Mouse (Mus musculus): Measurements from ENCODE around the gene Mbd5. TPM values are rescaled to one million over a fixed set of nuclear protein-coding genes. Genes with fewer than 3 reads are reported as not detected.
A peak's percentile ranks its signal among the peaks of the same experiment; 100 is the strongest.

The Mbd5 gene
- total and polyA plus RNA-seq, 2 experiments = 2.4 to 10.3 TPM

- Histone ChIP-seq H3K27ac (replicated peaks; ENCODE audit: insufficient read depth, low read depth, low read length) (no peak overlapping the region), H3K4me3 (ENCODE audit: insufficient read depth, low read depth, low read length) (no peak overlapping the region), H3K36me3 (ENCODE audit: control insufficient read depth, insufficient read depth, low read length) (no peaks in the 10 kb centered on the region), H3K9ac (ENCODE audit: low read depth, low read length) (no peak overlapping the region), H3K4me1 (ENCODE audit: control insufficient read depth, insufficient read depth, low read length) (peaks cover 2% of the 10 kb centered on the region; the same call in 1 of the 2 replicates), H3K27me3 (ENCODE audit: control insufficient read depth, insufficient read depth, low read length) (no peaks in the 10 kb centered on the region), H3K79me2 (ENCODE audit: control insufficient read depth, insufficient read depth, low read length) (no peaks in the 10 kb centered on the region)
- no peak for DNase-seq (ENCODE audit: extremely low read depth, low read depth, low spot score)
- TF ChIP-seq POLR2A (IDR thresholded peaks at IDR 0.05; ENCODE audit: extremely low read depth, insufficient read depth, low read length) = no peak
- no peak for TF ChIP-seq CTCF (IDR thresholded peaks at IDR 0.05; ENCODE audit: low read depth, low read length)
- WGBS = 92% methylated on average over 4 of the region's 4 CpGs
These were observed 401.5 kb downstream of the Mbd5 start for GRCm38 (mm10) chr2:49350852-49351251.

GRCm38 (mm10) chr2:49354066-49354465 lies 404.8 kb downstream of the Mbd5 start:
- WGBS = 91% methylated on average over 1 of the region's 1 CpGs
- Histone ChIP-seq H3K4me1 (ENCODE audit: control insufficient read depth, insufficient read depth, low read length) (peaks cover 2% of the 10 kb centered on the region; the same call in 1 of the 2 replicates), H3K4me3 (ENCODE audit: insufficient read depth, low read depth, low read length) (no peak overlapping the region), H3K27ac (replicated peaks; ENCODE audit: insufficient read depth, low read depth, low read length) (no peak overlapping the region), H3K9ac (ENCODE audit: low read depth, low read length) (no peak overlapping the region), H3K79me2 (ENCODE audit: control insufficient read depth, insufficient read depth, low read length) (no peaks in the 10 kb centered on the region), H3K27me3 (ENCODE audit: control insufficient read depth, insufficient read depth, low read length) (no peaks in the 10 kb centered on the region), H3K36me3 (ENCODE audit: control insufficient read depth, insufficient read depth, low read length) (no peaks in the 10 kb centered on the region)
- no peak for DNase-seq (ENCODE audit: extremely low read depth, low read depth, low spot score)
- TF ChIP-seq POLR2A (IDR thresholded peaks at IDR 0.05; ENCODE audit: extremely low read depth, insufficient read depth, low read length) = no peak
- no peak for TF ChIP-seq CTCF (IDR thresholded peaks at IDR 0.05; ENCODE audit: low read depth, low read length)

GRCm38 (mm10) chr2:49355867-49356266 lies 406.6 kb downstream of the Mbd5 start:
- H3K4me3 ChIP-seq (ENCODE audit: insufficient read depth, low read depth, low read length) = no peak overlapping the region
- no peak for TF ChIP-seq CTCF (IDR thresholded peaks at IDR 0.05; ENCODE audit: low read depth, low read length)
- no peak for TF ChIP-seq POLR2A (IDR thresholded peaks at IDR 0.05; ENCODE audit: extremely low read depth, insufficient read depth, low read length)
- no peaks in the 10 kb centered on the region for H3K36me3 ChIP-seq (ENCODE audit: control insufficient read depth, insufficient read depth, low read length)
- H3K9ac ChIP-seq (ENCODE audit: low read depth, low read length) = no peak overlapping the region
- H3K27ac ChIP-seq (replicated peaks; ENCODE audit: insufficient read depth, low read depth, low read length) = no peak overlapping the region
- H3K4me1 ChIP-seq (ENCODE audit: control insufficient read depth, insufficient read depth, low read length) = no peaks in the 10 kb centered on the region
- WGBS = 86% methylated on average over 8 of the region's 8 CpGs
- H3K79me2 ChIP-seq (ENCODE audit: control insufficient read depth, insufficient read depth, low read length) = no peaks in the 10 kb centered on the region
- H3K27me3 ChIP-seq (ENCODE audit: control insufficient read depth, insufficient read depth, low read length) = no peaks in the 10 kb centered on the region
- DNase-seq (ENCODE audit: extremely low read depth, low read depth, low spot score) = no peak

- Histone ChIP-seq H3K79me2 (ENCODE audit: control insufficient read depth, insufficient read depth, low read length) (no peaks in the 10 kb centered on the region), H3K4me3 (ENCODE audit: insufficient read depth, low read depth, low read length) (no peak overlapping the region), H3K36me3 (ENCODE audit: control insufficient read depth, insufficient read depth, low read length) (no peaks in the 10 kb centered on the region), H3K27me3 (ENCODE audit: control insufficient read depth, insufficient read depth, low read length) (no peaks in the 10 kb centered on the region), H3K27ac (replicated peaks; ENCODE audit: insufficient read depth, low read depth, low read length) (no peak overlapping the region), H3K4me1 (ENCODE audit: control insufficient read depth, insufficient read depth, low read length) (no peaks in the 10 kb centered on the region), H3K9ac (ENCODE audit: low read depth, low read length) (no peak overlapping the region)
- no peak for DNase-seq (ENCODE audit: extremely low read depth, low read depth, low spot score)
- TF ChIP-seq CTCF (IDR thresholded peaks at IDR 0.05; ENCODE audit: low read depth, low read length) (no peak), POLR2A (IDR thresholded peaks at IDR 0.05; ENCODE audit: extremely low read depth, insufficient read depth, low read length) (no peak)
- 78% methylated on average over 7 of the region's 7 CpGs for WGBS
These were observed 409.0 kb downstream of the Mbd5 start for GRCm38 (mm10) chr2:49358128-49358814.

GRCm38 (mm10) chr2:49358839-49359520 lies 409.7 kb downstream of the Mbd5 start:
- H3K4me3 ChIP-seq (ENCODE audit: insufficient read depth, low read depth, low read length) = no peak overlapping the region
- no peaks in the 10 kb centered on the region for H3K4me1 ChIP-seq (ENCODE audit: control insufficient read depth, insufficient read depth, low read length)
- H3K27ac ChIP-seq (replicated peaks; ENCODE audit: insufficient read depth, low read depth, low read length) = no peak overlapping the region
- H3K27me3 ChIP-seq (ENCODE audit: control insufficient read depth, insufficient read depth, low read length) = no peaks in the 10 kb centered on the region
- H3K36me3 ChIP-seq (ENCODE audit: control insufficient read depth, insufficient read depth, low read length) = no peaks in the 10 kb centered on the region
- no peaks in the 10 kb centered on the region for H3K79me2 ChIP-seq (ENCODE audit: control insufficient read depth, insufficient read depth, low read length)
- TF ChIP-seq POLR2A (IDR thresholded peaks at IDR 0.05; ENCODE audit: extremely low read depth, insufficient read depth, low read length) = no peak
- TF ChIP-seq CTCF (IDR thresholded peaks at IDR 0.05; ENCODE audit: low read depth, low read length) = peak; percentile 38; the same call in 1 of the 2 replicates
- H3K9ac ChIP-seq (ENCODE audit: low read depth, low read length) = no peak overlapping the region
- WGBS = 61% methylated on average over 4 of the region's 4 CpGs
- DNase-seq (ENCODE audit: extremely low read depth, low read depth, low spot score) = peak; percentile 63

GRCm38 (mm10) chr2:49359706-49360105 lies 410.4 kb downstream of the Mbd5 start:
- Histone ChIP-seq H3K27ac (replicated peaks; ENCODE audit: insufficient read depth, low read depth, low read length) (no peak overlapping the region), H3K9ac (ENCODE audit: low read depth, low read length) (no peak overlapping the region), H3K27me3 (ENCODE audit: control insufficient read depth, insufficient read depth, low read length) (no peaks in the 10 kb centered on the region; the same call in 1 of the 2 replicates), H3K4me1 (ENCODE audit: control insufficient read depth, insufficient read depth, low read length) (no peaks in the 10 kb centered on the region), H3K36me3 (ENCODE audit: control insufficient read depth, insufficient read depth, low read length) (no peaks in the 10 kb centered on the region), H3K4me3 (ENCODE audit: insufficient read depth, low read depth, low read length) (no peak overlapping the region), H3K79me2 (ENCODE audit: control insufficient read depth, insufficient read depth, low read length) (no peaks in the 10 kb centered on the region)
- no peak for DNase-seq (ENCODE audit: extremely low read depth, low read depth, low spot score)
- 74% methylated on average over 4 of the region's 4 CpGs for WGBS
- TF ChIP-seq POLR2A (IDR thresholded peaks at IDR 0.05; ENCODE audit: extremely low read depth, insufficient read depth, low read length) = no peak
- no peak for TF ChIP-seq CTCF (IDR thresholded peaks at IDR 0.05; ENCODE audit: low read depth, low read length)

Data from liver, adult 2 months (tissue).